Mouse (Mus musculus) ES-E14 (cell line): ENCODE measurements at regions not wholly inside any gene's neighbourhood (a gene's known extent, or its start where the extent isn't known, plus 50 kb on each side); places are given as distances from the start of the nearest gene placed in this dataset.

Source experiments
- DNase-seq: peaks from one replicate; pipeline ENCODE4 v3.0.0-alpha.2; 2013; ENCODE audit warnings: low read depth, low spot score
- H3K27ac ChIP-seq: 2 replicates; pipeline ENCODE4 v1.5.1; 2012; ENCODE audit warnings: low read depth, mild to moderate bottlenecking, low read length, moderate library complexity, mixed read lengths; ENCODE audit not compliant: poor library complexity, insufficient read depth, severe bottlenecking
- H3K36me3 ChIP-seq: 2 replicates; pipeline ENCODE4 v1.6.1; 2012; ENCODE audit warnings: mild to moderate bottlenecking, low read length, moderate library complexity, mixed read lengths; ENCODE audit not compliant: control insufficient read depth, poor library complexity, insufficient read depth, severe bottlenecking
- H3K4me1 ChIP-seq, 2 experiments: fragments of 150-350 bp in 1 of 2; sonication (generic) in 1 of 2; 2 replicates each; pipeline ENCODE4 v1.6.1; 2012; ENCODE audit warnings: low read length in 2 of 2, mild to moderate bottlenecking in 1 of 2, mixed read lengths in 1 of 2; ENCODE audit not compliant: control insufficient read depth in 2 of 2, insufficient read depth in 2 of 2, poor library complexity in 1 of 2
- H3K4me3 ChIP-seq, 2 experiments: fragments of 150-350 bp in 1 of 2; sonication (generic) in 1 of 2; 2 replicates each; pipeline ENCODE4 v1.5.1; 2012; ENCODE audit warnings: low read length in 2 of 2, low read depth in 1 of 2, mild to moderate bottlenecking in 1 of 2, mixed read lengths in 1 of 2; ENCODE audit not compliant: insufficient read depth in 1 of 2, poor library complexity in 1 of 2, severe bottlenecking in 1 of 2
- H3K9ac ChIP-seq: 2 replicates; pipeline ENCODE4 v1.6.1; 2012; ENCODE audit warnings: low read depth, mild to moderate bottlenecking, low read length, mixed read lengths; ENCODE audit not compliant: poor library complexity, insufficient read depth, severe bottlenecking
- H3K9me3 ChIP-seq: fragments of 150-350 bp; sonication (generic); 2 replicates; pipeline ENCODE4 v1.6.1; 2012; ENCODE audit warnings: low read depth, mild to moderate bottlenecking, low read length; ENCODE audit not compliant: control insufficient read depth, insufficient read depth
- CHD2 ChIP-seq: IDR thresholded peaks from 2 replicates; pipeline ENCODE4 v1.6.1; 2014; ENCODE audit warnings: mild to moderate bottlenecking, low read depth, low read length, inconsistent platforms
- HCFC1 ChIP-seq: IDR thresholded peaks from 2 replicates; pipeline ENCODE4 v1.6.1; 2012; ENCODE audit warnings: low read length, inconsistent platforms, borderline replicate concordance; ENCODE audit not compliant: insufficient read depth
- MAFK ChIP-seq: IDR thresholded peaks from 2 replicates; pipeline ENCODE4 v1.6.1; 2014; ENCODE audit warnings: mild to moderate bottlenecking, low read depth, low read length, inconsistent platforms; ENCODE audit not compliant: insufficient read depth
- ZC3H11A ChIP-seq: IDR thresholded peaks from 2 replicates; pipeline ENCODE4 v1.6.1; 2012; ENCODE audit warnings: low read depth, mild to moderate bottlenecking, inconsistent platforms, low read length, borderline replicate concordance
- ZNF384 ChIP-seq: IDR thresholded peaks from 2 replicates; pipeline ENCODE4 v1.6.1; 2012; ENCODE audit warnings: low read depth, low read length, inconsistent platforms
- in situ Hi-C, 2 experiments: fragments of 600-800 bp; cut with MboI; formaldehyde crosslinking; loops; one replicate each; pipeline ENCODE4 v1.15.1; 2025; ENCODE audit warnings: low sequenced_read_pairs in 2 of 2, inconsistent platforms in 1 of 2; ENCODE audit not compliant: unreplicated experiment in 2 of 2

DNA sequence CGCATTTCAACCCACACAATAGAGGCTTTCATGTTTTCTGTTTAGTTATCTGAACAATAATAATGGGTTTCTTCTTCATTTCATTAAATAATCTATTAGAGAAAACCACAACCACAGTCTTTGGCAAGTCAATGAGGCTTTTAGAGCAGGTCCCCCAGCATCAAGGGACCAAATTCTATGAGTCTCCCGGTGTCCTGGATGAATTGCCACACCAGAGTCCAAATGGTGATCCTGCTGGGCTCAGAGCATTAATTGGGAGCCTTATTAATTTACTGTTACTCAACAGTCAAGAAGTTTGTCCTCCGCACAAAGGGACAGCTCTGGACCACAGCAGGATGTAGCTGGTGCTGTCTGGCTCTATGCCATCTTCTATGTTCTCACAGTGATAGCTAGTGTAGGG is 52.5 kb upstream of the Mtpn start:
- no peaks in the 10 kb centered on the region for H3K4me1 ChIP-seq
- no peak overlapping the region for H3K4me3 ChIP-seq
- no peak overlapping the region for H3K27ac ChIP-seq
- DNase-seq = no peak
- in situ Hi-C loops = no loop called here
- H3K36me3 ChIP-seq = no peaks in the 10 kb centered on the region
- TF ChIP-seq MAFK (no peak), ZNF384 (no peak), ZC3H11A (no peak), CHD2 (no peak), HCFC1 (no peak)
- no peak overlapping the region for H3K9ac ChIP-seq
- no peaks in the 10 kb centered on the region for H3K9me3 ChIP-seq
